Mouse (Mus musculus) fat pad, adult 2 months (tissue): ENCODE measurements at regions not wholly inside any gene's neighbourhood (a gene's known extent, or its start where the extent isn't known, plus 50 kb on each side); places are given as distances from the start of the nearest gene placed in this dataset.

Source experiments
- DNase-seq: peaks from one replicate; pipeline ENCODE4 v3.0.0-alpha.2; 2011; ENCODE audit warnings: low read depth, low spot score; ENCODE audit errors: extremely low read depth

- no peak for DNase-seq
Measured at GRCm38 (mm10) chr7:70589713-70590112, 223.2 kb upstream of the Nr2f2 start.

GRCm38 (mm10) chr7:70588061-70588460 lies 221.5 kb upstream of the Nr2f2 start:
- no peak for DNase-seq

- DNase-seq, result peak; percentile 34
Measured at GRCm38 (mm10) chr7:70584480-70584879, 217.9 kb upstream of the Nr2f2 start.

GRCm38 (mm10) chr7:70576112-70576910 lies 209.8 kb upstream of the Nr2f2 start:
- peak; percentile 52 for DNase-seq

GRCm38 (mm10) chr7:70575614-70576013 lies 209.1 kb upstream of the Nr2f2 start:
- DNase-seq, result no peak

GRCm38 (mm10) chr7:70574194-70574593 lies 207.7 kb upstream of the Nr2f2 start:
- DNase-seq, result no peak

GRCm38 (mm10) chr7:70565034-70565433 lies 198.5 kb upstream of the Nr2f2 start:
- DNase-seq, result no peak

GRCm38 (mm10) chr7:70548936-70549450 lies 182.5 kb upstream of the Nr2f2 start:
- no peak for DNase-seq

GRCm38 (mm10) chr7:70541881-70542665 lies 175.5 kb upstream of the Nr2f2 start:
- DNase-seq, result no peak

- DNase-seq, result no peak
Measured at GRCm38 (mm10) chr7:70539121-70539642, 172.6 kb upstream of the Nr2f2 start.

GRCm38 (mm10) chr7:70536046-70536445 lies 169.5 kb upstream of the Nr2f2 start:
- no peak for DNase-seq

- DNase-seq, result no peak
Measured at GRCm38 (mm10) chr7:70533552-70533951, 167.0 kb upstream of the Nr2f2 start.

GRCm38 (mm10) chr7:70527921-70528320 lies 161.4 kb upstream of the Nr2f2 start:
- DNase-seq, result no peak

- peak; percentile 73 for DNase-seq
Measured at GRCm38 (mm10) chr7:70525372-70525771, 158.8 kb upstream of the Nr2f2 start.

GRCm38 (mm10) chr7:70524744-70525143 lies 158.2 kb upstream of the Nr2f2 start:
- DNase-seq, result no peak

- no peak for DNase-seq
Measured at GRCm38 (mm10) chr7:70524251-70524650, 157.7 kb upstream of the Nr2f2 start.

GRCm38 (mm10) chr7:70516741-70517140 lies 150.2 kb upstream of the Nr2f2 start:
- DNase-seq, result no peak

- DNase-seq, result peak; percentile 57
Measured at GRCm38 (mm10) chr7:70515341-70515851, 148.9 kb upstream of the Nr2f2 start.

- peak; percentile 45 for DNase-seq
Measured at GRCm38 (mm10) chr7:70514666-70515065, 148.1 kb upstream of the Nr2f2 start.

GRCm38 (mm10) chr7:70512354-70512753 lies 145.8 kb upstream of the Nr2f2 start:
- no peak for DNase-seq

GRCm38 (mm10) chr7:70505671-70506181 lies 139.2 kb upstream of the Nr2f2 start:
- DNase-seq, result no peak
